Mouse (Mus musculus): ENCODE measurements around the gene Rhpn2.

- TF ChIP-seq GATA1 (IDR thresholded peaks at IDR 0.05; ENCODE audit: borderline replicate concordance, low read length) (no peak), FLI1 (IDR thresholded peaks at IDR 0.05; ENCODE audit: low read length) (no peak)
Observed at GRCm38 (mm10) chr7:35371096-35371495, 37.1 kb downstream of the Rhpn2 start.

Data from megakaryocyte, embryonic 14.5 days (primary cell).